Mouse (Mus musculus) olfactory bulb, adult 2 months (tissue): Measurements from ENCODE around the gene Fdx1.

Experiments
- CTCF ChIP-seq: fragments of 200-500 bp; IDR thresholded peaks from 2 replicates; pipeline ENCODE4 v1.5.1; 2012; ENCODE audit warnings: low read depth, mild to moderate bottlenecking, low read length, moderate library complexity; ENCODE audit not compliant: insufficient read depth
- POLR2A ChIP-seq: fragments of 200-500 bp; IDR thresholded peaks from 2 replicates; pipeline ENCODE4 v1.6.1; 2012; ENCODE audit warnings: mild to moderate bottlenecking, low read depth, low read length, moderate library complexity; ENCODE audit not compliant: insufficient read depth

GRCm38 (mm10) chr9:52007341-52007740 lies 44.0 kb upstream of the Fdx1 start:
- TF ChIP-seq POLR2A (no peak), CTCF (no peak)
